Mouse (Mus musculus): ENCODE measurements at regions not wholly inside any gene's neighbourhood (a gene's known extent, or its start where the extent isn't known, plus 50 kb on each side); places are given as distances from the start of the nearest gene placed in this dataset.

DNA sequence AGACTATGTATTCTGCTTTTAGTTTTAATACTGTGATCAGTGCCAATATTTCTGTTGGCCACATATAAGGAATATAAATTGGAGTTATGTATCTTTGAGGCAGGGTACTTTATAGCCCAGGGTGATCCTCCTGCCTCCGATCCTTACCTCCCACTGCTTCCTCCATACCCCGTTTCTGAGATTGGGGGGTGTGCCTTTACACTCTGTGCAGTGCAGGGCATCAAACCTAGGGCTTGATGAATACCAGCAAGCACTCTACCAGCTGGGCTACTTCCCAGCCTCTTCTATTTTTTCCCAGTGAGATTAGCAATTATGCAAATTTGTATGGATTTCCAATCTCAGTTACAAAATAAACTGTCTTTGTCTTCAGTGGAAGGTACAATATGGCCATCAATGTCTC, 97.3 kb upstream of the Tsc22d2 start:
- DNase-seq: no peak

DNA sequence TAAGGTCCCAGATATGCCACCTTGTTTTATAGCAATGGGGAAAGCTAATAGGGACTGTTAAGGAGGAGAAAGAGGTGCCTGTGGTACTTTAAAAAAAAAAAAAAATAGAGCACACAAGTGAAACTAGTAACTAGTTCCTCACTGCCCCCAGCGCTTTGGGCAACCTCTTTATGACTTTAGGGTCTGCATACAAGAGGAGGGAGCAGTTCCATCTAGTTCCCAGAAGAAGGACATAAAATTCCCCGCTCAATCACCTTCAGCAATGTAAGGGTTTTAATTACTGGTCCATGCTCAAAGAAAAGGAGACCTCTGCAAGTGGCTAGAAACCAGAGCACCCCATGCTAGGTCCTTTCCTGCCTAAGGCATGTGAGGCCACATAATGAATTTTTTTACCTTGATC, 95.8 kb upstream of the Tsc22d2 start:
- DNase-seq: no peak

DNA sequence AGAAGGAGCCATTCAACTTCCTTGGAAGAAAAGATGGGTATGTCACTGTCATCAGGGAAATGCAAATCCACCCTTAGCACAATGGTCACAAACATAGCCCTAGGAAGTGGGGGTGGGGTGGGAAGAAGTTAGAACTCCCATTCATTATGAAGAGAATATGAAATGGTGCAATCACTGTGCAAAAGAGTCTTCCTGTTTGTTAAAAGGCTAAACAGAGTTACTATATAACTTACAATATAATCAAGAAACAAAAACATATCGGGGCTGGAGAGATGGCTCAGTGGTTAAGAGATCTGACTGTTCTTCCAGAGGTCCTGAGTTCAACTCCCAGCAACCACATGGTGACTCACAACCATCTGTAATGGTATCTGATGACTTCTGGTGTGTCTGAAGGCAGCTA, 95.1 kb upstream of the Tsc22d2 start:
- no peak for DNase-seq

DNA sequence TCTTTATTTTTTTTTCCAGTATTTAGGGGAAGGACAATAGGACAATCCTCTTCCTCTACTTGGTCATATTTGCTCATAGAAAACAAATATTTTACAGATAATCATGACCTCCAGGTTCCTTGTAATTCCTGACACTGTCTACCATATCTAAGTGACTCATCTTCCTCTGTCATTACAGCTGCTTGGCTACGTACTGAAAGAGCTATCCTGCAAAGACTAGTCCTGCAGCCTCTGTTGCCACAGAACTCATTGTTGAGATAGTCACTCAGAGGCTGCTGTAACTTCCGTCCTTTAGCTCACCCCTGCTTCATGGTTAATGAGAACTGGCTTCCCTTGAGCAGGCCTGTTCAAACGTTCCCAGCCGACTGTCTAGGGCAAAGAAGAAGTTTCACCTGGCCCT, 93.7 kb upstream of the Tsc22d2 start:
- no peak for DNase-seq

DNA sequence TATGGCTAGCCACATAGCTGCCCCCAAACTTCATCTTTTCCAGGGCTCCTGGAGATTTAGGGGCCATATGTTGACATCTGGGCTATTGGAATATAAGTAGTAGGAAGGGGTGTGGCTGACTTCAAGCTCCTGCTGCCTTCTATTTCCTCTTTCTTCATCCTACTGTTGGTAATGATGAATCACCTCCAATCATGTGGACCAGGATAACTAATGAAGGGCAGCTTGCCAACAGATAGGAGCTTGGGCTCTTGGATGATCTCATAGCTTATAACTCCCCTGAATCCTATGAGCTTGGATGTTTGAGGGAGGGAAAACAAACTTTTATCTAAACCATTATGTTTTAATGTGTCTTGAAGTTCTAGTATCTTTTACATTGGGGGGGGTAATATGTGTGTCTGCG, 92.2 kb upstream of the Tsc22d2 start:
- no peak for DNase-seq

DNA sequence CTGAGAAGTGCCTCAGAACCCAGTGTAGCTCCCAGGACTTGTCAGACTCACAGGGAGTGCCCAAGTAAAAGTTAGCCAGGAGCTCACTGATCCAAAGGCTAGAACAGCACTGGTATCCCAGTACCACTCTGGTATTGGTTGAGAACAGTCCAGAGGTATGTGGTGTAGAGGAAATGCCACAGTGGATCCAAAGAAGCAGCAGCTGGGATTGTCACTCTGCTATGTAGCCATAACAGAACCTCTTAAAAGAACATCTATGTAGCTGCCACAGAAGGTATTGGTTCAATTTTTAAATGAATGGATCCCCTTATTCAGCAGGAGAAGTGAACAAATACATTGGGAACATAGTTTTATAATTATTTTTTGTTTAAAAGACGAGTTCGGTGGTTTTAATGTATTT, 86.8 kb upstream of the Tsc22d2 start:
- no peak for DNase-seq

DNA sequence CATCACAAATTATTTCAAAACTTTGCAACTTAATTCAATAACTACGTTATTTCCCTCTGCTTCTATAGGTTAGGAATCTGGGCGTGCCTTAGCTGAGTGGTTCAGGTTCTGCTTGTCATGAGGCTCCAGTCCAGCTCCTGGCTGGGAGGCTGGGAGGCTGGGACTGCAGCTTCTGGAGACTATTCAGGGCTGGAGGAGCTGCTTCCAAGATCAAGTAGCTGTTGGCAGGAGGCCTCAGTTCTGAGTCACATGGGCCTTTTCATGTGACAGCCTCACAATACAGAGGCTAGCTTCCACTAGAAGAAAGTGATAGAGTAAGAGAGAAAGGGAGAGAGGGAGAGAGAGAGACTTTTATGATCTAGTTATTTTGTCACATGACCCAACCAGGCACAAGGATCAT, 84.3 kb upstream of the Tsc22d2 start:
- DNase-seq: peak; percentile 71

DNA sequence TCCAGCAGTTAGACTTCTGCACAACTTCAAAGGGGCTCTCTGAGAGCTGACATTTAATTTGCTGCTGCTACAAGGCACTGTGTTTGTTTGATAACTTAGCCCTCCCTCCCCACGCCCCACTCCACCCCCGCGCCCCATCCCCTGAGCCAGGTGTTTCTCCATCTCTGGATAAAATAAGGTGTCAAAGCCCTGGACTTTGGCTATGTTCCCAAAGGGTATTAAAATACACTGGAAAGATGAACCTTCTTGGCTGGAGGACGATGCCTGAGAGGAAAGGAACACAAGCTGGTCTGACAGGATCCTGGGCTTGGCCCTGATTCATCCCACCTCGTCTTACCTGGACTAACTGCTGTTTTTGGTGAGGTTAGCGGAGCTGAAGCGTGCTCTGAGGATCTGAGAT, 80.5 kb upstream of the Tsc22d2 start:
- no peak for DNase-seq

DNA sequence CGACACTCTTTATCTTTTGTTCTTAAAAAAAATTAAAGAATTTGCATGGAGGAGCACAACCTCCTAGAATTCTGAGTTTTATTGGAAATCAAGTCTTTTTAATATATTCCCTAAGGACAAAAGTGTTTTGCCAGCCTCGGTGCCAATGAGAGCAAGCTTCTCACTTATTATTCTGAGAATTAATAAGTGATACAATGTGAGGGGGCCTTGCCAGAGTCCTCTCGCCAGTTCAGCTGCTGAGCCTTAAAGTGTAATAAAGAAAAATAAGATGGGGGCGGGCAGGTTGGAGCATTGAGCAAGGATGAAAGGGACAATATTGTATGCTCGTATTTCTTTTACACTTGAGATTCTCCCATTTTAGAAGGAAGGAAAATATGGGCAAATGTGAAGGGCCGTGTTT, 79.2 kb upstream of the Tsc22d2 start:
- DNase-seq: no peak

DNA sequence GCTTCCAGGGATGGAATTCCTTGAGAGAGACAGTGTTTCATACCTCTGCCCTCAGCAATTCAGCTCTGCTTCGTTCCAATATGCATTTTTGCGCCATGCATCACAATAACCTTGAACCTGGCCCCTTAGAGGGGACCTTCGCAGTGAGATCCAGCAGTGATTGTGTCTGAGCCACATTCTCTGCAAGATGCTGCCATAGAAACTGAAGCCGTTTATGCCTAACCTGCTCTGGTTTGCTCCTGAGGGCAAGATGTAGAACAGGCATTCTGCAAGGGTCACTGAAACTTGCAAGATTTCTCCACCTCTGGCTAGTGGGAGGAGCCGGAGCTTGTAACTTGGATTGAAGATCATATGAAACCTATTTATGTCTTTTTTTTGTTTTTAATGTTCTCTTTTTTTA, 78.4 kb upstream of the Tsc22d2 start:
- DNase-seq: no peak

DNA sequence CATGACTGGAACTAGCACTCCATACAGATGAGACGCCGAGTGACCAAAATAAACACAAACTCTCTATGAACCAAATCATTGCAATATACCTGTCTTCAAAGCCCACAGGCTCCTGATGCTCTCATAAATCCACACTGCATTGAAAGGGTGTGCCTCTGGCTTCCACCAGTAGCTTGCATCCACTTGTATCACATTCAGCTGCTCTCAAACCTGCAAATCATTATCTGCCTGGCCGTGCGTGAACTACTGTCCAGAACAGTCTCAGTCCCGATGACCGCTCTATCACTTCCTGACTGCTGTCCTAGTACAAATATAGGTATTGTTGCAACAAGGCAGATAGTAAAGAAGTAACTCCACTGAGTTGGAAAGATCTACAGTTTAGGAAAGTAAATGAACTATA, 77.9 kb upstream of the Tsc22d2 start:
- DNase-seq: no peak

DNA sequence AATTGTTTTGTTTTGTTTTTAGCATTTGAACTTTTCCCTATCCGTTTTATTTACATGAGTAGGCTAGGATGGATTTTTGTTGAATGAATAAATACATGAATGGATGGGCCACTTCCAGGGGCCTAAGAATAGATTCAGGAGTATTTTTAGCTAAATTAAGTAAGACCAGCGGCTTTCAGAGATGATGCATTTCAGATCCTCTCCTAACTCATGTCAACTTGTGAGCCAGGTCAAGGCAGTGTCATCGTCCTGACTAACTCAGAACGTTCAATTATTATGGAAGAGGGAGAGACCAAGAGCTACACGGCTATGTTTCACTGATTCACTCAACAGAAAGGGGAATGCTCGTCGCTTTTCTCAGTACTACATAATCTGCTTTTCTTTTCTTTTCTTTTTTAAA, 75.5 kb upstream of the Tsc22d2 start:
- DNase-seq: peak; percentile 23

DNA sequence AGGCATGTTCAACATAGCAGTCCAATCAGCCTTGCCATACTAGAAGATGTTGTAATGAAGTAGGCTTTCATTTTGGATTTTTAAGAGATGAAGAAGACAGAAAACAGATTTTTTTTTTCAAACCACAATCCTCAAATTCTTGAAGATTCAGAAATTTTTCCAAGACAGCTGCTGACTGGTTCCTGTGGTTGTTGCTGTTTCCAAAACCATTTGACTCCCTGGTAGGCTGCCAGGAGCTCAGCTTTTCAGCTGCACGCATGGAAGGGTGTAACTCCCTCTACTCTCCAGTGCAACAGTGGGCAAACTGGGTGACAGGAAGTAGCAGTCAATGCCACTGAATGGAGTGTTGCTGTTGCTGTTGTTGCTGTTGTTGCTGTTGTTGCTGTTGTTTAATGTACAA, 72.4 kb upstream of the Tsc22d2 start:
- DNase-seq: no peak

DNA sequence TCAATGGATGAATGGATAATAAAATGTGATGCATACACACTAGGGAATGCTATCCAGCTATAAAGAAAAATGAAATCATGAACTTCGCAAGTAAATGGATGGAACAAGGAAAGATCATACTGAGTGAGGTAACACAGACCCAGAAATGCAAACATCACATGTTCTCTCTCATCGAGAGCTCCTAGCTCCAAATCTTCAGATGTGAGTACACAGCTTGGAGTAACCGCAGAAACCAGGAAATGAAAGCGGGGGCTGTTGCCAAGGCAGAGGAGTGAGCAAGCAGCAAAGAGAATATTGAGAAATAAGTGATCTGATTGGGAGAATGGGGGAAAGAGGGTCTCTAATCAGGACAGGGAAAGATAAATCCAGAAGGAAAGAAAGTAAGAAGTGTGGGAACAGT, 52.0 kb upstream of the Tsc22d2 start:
- no peak for DNase-seq

DNA sequence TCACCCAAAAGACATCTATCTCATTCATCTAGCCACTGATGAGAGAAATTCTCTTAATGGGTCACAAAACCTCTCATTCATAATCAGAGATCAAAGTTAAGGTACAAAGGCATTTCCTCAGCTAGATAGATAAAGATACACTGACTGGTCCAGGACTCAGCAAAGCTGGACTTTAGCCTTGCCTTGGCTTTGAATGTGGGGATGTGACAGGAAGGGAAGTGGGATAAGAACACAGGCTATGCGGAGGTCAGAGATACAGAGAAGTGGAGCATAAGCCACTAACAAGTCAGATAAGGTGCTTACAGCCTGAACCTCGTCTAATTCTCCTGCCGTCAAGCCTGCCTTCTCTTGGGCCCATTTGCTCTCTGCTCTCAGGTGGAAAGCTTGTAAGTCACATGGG, 50.0 kb upstream of the Tsc22d2 start:
- DNase-seq: no peak

All from adrenal gland, postnatal 10 days (tissue).